8 mouse cellular contexts compared by ENCODE assay signal in genomic region chr17:28575244-28576125, GRCm38 (mm10). TPM values are rescaled to one million over a fixed set of nuclear protein-coding genes. Genes with fewer than 3 reads are reported as not detected.
DNase-seq lines count a peak whose midpoint lies in the region; ATAC-seq and TF ChIP-seq lines count a peak whose summit lies in the region.

TSS of gene Lhfpl5 (plus strand) at chr17:28575641.

- H3K36me3 ChIP-seq in heart, embryonic 12.5 days: no peaks in the 10 kb centered on the region
- H3K36me3 ChIP-seq in limb, embryonic 11.5 days (ENCODE audit: control insufficient read depth, insufficient read depth, low read length): no peaks in the 10 kb centered on the region
- no peaks in the 10 kb centered on the region for H3K36me3 ChIP-seq in midbrain, postnatal 0 days (ENCODE audit: insufficient read depth, low read length)

- peak; percentile 44; the same call in 1 of the 2 replicates for ATAC-seq in frontal cortex, adult (ENCODE audit: low TSS enrichment)
- ATAC-seq in heart, embryonic 12.5 days (ENCODE audit: insufficient number of reproducible peaks, low FRiP score): peak; percentile 70
- ATAC-seq in limb, embryonic 11.5 days (ENCODE audit: insufficient number of reproducible peaks, low FRiP score, low TSS enrichment, low read depth): no peak; the same call in 1 of the 2 replicates
- peak; percentile 75 for ATAC-seq in midbrain, postnatal 0 days (ENCODE audit: low FRiP score)

- peak; percentile 29 for TF ChIP-seq CTCF in midbrain, postnatal 0 days (IDR thresholded peaks at IDR 0.05)

- H3K9ac ChIP-seq in heart, embryonic 12.5 days: no peak within 1 kb of the TSS
- H3K9ac ChIP-seq in limb, embryonic 11.5 days (ENCODE audit: low read length): no peak within 1 kb of the TSS
- H3K9ac ChIP-seq in midbrain, postnatal 0 days (replicated peaks; ENCODE audit: low read length, poor library complexity, severe bottlenecking): peak within 1 kb of the TSS; percentile 50

- peak within 1 kb of the TSS; percentile 34; the same call in 1 of the 2 replicates for H3K4me3 ChIP-seq in heart, embryonic 12.5 days
- 0 out of 2 replicates have a peak within 1 kb of the TSS, but pooled peaks have one; percentile 12 for H3K4me3 ChIP-seq in limb, embryonic 11.5 days (ENCODE audit: low read depth, low read length)
- peak within 1 kb of the TSS; percentile 44 for H3K4me3 ChIP-seq in midbrain, postnatal 0 days (ENCODE audit: low read depth, low read length)

- no peak for DNase-seq in frontal cortex, postnatal 25 days (ENCODE audit: low spot score in 2 of 2)
- peak; percentile 73 for DNase-seq in ES-CJ7 (ENCODE audit: low read depth, low spot score)
- DNase-seq in cerebellum, postnatal 14 days: peak; percentile 65 to 69
- DNase-seq in limb, embryonic 11.5 days (ENCODE audit: low spot score): peak; percentile 87
- peak; percentile 63 for DNase-seq in midbrain, postnatal 0 days (ENCODE audit: low spot score)
- DNase-seq in thymus, postnatal 25 days: peak; percentile 67

- WGBS in heart, embryonic 12.5 days: 15% methylated on average over 50 of the region's 50 CpGs
- 16% methylated on average over 48 of the region's 50 CpGs for WGBS in limb, embryonic 11.5 days
- 15% methylated on average over 49 of the region's 50 CpGs for WGBS in midbrain, postnatal 0 days

- H3K4me2 ChIP-seq in heart, embryonic 12.5 days: peak within 1 kb of the TSS; percentile 67
- peak within 1 kb of the TSS; percentile 41 for H3K4me2 ChIP-seq in limb, embryonic 11.5 days (ENCODE audit: low read depth, severe bottlenecking)
- peak within 1 kb of the TSS; percentile 54 for H3K4me2 ChIP-seq in midbrain, postnatal 0 days (ENCODE audit: low read depth, low read length, poor library complexity, severe bottlenecking)

- no peak within 1 kb of the TSS for H3K27ac ChIP-seq in heart, embryonic 12.5 days (ENCODE audit: poor library complexity, severe bottlenecking)
- no peak within 1 kb of the TSS for H3K27ac ChIP-seq in limb, embryonic 11.5 days (replicated peaks; ENCODE audit: low read depth, low read length)
- H3K27ac ChIP-seq in midbrain, postnatal 0 days (ENCODE audit: low read depth, low read length): no peak within 1 kb of the TSS

- peaks cover 10% of the 10 kb centered on the region; the same call in 1 of the 2 replicates for H3K27me3 ChIP-seq in heart, embryonic 12.5 days (replicated peaks)
- H3K27me3 ChIP-seq in limb, embryonic 11.5 days (ENCODE audit: control insufficient read depth, insufficient read depth, low read length): no peaks in the 10 kb centered on the region
- no peaks in the 10 kb centered on the region for H3K27me3 ChIP-seq in midbrain, postnatal 0 days (ENCODE audit: insufficient read depth, low read length)

- H3K9me3 ChIP-seq in heart, embryonic 12.5 days (replicated peaks): no peaks in the 10 kb centered on the region
- H3K9me3 ChIP-seq in limb, embryonic 11.5 days (ENCODE audit: control insufficient read depth, low read length): no peaks in the 10 kb centered on the region
- H3K9me3 ChIP-seq in midbrain, postnatal 0 days (ENCODE audit: low read length): no peaks in the 10 kb centered on the region

- peaks cover 10% of the 10 kb centered on the region for H3K4me1 ChIP-seq in heart, embryonic 12.5 days (replicated peaks)
- H3K4me1 ChIP-seq in limb, embryonic 11.5 days (ENCODE audit: control insufficient read depth, insufficient read depth, low read length): 0 out of 2 replicates have a peak, but pooled peaks cover 3% of the 10 kb centered on the region
- H3K4me1 ChIP-seq in midbrain, postnatal 0 days (ENCODE audit: insufficient read depth, low read length): peaks cover 11% of the 10 kb centered on the region; the same call in 1 of the 2 replicates

RNA-seq across cellular contexts. Expression of gene Lhfpl5, which starts in this region (rescaled TPM):
- 0.15 and 0.33 TPM in 2 replicates for polyA plus RNA-seq in heart, embryonic 12.5 days (2016; fragmentation: Nextera tagmentation; extraction: Ambion mirVana)
- 0.26 and 0.36 TPM in 2 replicates for polyA plus RNA-seq in limb, embryonic 11.5 days (2014; fragmentation: Nextera tagmentation; extraction: Ambion mirVana)
- 22.8 and 28.6 TPM in 2 replicates for total RNA-seq in midbrain, postnatal 0 days (2014; rRNA removed)
- 21.0 and 25.5 TPM in 2 replicates for polyA plus RNA-seq in midbrain, postnatal 0 days (2015; fragmentation: Nextera tagmentation; extraction: Ambion mirVana)

Comparison
In these comparisons a context has a peak if more than half of its experiments do, and no peak if none do; other contexts are left out.
1. RNA of gene Lhfpl5 (polyA plus RNA-seq): 21.0 to 25.5 TPM in midbrain, postnatal 0 days; 0.26 to 0.36 TPM in limb, embryonic 11.5 days and 0.15 to 0.33 TPM in heart, embryonic 12.5 days; every median in the first group is over 10 times any median in the second.
2. Peak in ATAC-seq, H3K4me3 ChIP-seq and H3K4me2 ChIP-seq in heart, embryonic 12.5 days; RNA of the gene not detected or under 1 TPM.
3. Peak in DNase-seq, H3K4me3 ChIP-seq and H3K4me2 ChIP-seq in limb, embryonic 11.5 days; RNA of the gene not detected or under 1 TPM.
4. DNase-seq: peak in ES-CJ7 (single experiment), cerebellum, postnatal 14 days (2 of 2), midbrain, postnatal 0 days (single experiment) and thymus, postnatal 25 days (single experiment); none in frontal cortex, postnatal 25 days (0 of 2).
5. Peak in every context shown above with its lines, with median percentiles within 50 percentile points of each other: H3K4me2 ChIP-seq and H3K4me3 ChIP-seq.